Mouse (Mus musculus) CH12.LX (cell line): Measurements from ENCODE around the gene 4933428G20Rik.

Experiments
- CHD1 ChIP-seq: IDR thresholded peaks from 2 replicates; pipeline ENCODE4 v1.6.1; 2012; ENCODE audit warnings: low read depth, low read length, improper control_type of control experiment, inconsistent platforms
- CTCF ChIP-seq, 2 experiments: IDR thresholded peaks in 1 of 2; conservative IDR thresholded peaks in 1 of 2; 2 replicates each; pipeline ENCODE4 v1.5.1; 2011 to 2012; ENCODE audit warnings: low read depth in 2 of 2, low read length in 2 of 2, improper control_type of control experiment in 1 of 2, inconsistent platforms in 1 of 2, mild to moderate bottlenecking in 1 of 2, moderate library complexity in 1 of 2
- JUND ChIP-seq: conservative IDR thresholded peaks from 2 replicates; pipeline ENCODE4 v1.6.1; 2011; ENCODE audit warnings: low read depth, low read length, improper control_type of control experiment
- KAT2A ChIP-seq: IDR thresholded peaks from 2 replicates; pipeline ENCODE4 v1.6.1; 2012; ENCODE audit warnings: low read length, improper control_type of control experiment, inconsistent platforms; ENCODE audit not compliant: insufficient replicate concordance
- POLR2A ChIP-seq: IDR thresholded peaks from 2 replicates; pipeline ENCODE4 v1.6.1; 2011; ENCODE audit warnings: low read depth, mild to moderate bottlenecking, improper control_type of control experiment, low read length
- USF1 ChIP-seq: IDR thresholded peaks from 2 replicates; pipeline ENCODE4 v1.6.1; 2014; ENCODE audit warnings: low read depth, mild to moderate bottlenecking, inconsistent platforms, low read length, improper control_type of control experiment
- ZC3H11A ChIP-seq: IDR thresholded peaks from 2 replicates; pipeline ENCODE4 v1.6.1; 2012; ENCODE audit warnings: low read depth, mild to moderate bottlenecking, inconsistent platforms, low read length, improper control_type of control experiment
- ZKSCAN1 ChIP-seq: IDR thresholded peaks from 2 replicates; pipeline ENCODE4 v1.6.1; 2012; ENCODE audit warnings: low read depth, inconsistent platforms, low read length, improper control_type of control experiment, borderline replicate concordance
- ZMIZ1 ChIP-seq: IDR thresholded peaks from 2 replicates; pipeline ENCODE4 v1.6.1; 2012; ENCODE audit warnings: low read depth, mild to moderate bottlenecking, inconsistent platforms, low read length, improper control_type of control experiment

GRCm38 (mm10) chr11:97535308-97535630 is 35.1 kb upstream of the 4933428G20Rik start:
- TF ChIP-seq CHD1, result no peak
- no peak for TF ChIP-seq JUND
- TF ChIP-seq POLR2A, result no peak
- no peak for TF ChIP-seq ZMIZ1
- no peak for TF ChIP-seq CTCF (conservative IDR thresholded peaks at IDR 0.05 in 1 of 2, IDR thresholded peaks at IDR 0.05 in 1 of 2; ENCODE audit: low read depth in 2 of 2, low read length in 2 of 2)
- TF ChIP-seq USF1, result no peak
- no peak for TF ChIP-seq ZKSCAN1
- no peak for TF ChIP-seq ZC3H11A
- TF ChIP-seq KAT2A, result no peak
